Mouse (Mus musculus) B cell, adult 2 months (primary cell): ENCODE results near the gene Rufy4.
"Not testable (repeated sequence)": the region's sequence is repeated elsewhere in the genome, so short reads cannot be mapped to it uniquely, and the experiment has no call there.

Experiments used
- DNase-seq, 2 experiments: peaks; one replicate each; pipeline ENCODE4 v3.0.0; 2022

Gene Rufy4

DNA sequence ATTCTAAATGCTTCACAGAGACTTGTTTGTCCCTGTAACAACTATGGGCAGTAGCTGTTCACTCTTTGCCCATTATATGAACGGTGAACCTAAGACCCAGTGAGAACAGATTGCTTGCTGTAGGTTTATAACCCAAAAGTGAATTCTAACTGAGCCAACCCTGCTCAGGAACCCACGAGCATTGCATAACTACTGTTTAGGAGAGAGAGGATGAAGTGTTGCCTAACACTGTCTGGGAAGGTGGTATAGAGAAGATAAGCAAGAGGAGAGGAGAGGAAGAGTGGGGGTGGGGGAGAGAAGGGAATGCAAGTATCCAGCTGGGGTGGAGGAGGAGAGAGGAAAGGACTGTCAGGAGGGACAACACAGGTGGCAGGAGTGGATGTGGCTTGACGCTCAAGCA lies 25.8 kb downstream of the Rufy4 start:
- no peak for DNase-seq

- DNase-seq = no peak
These were observed 28.3 kb downstream of the Rufy4 start, which contains the start of gene Cxcr2 for GRCm38 (mm10) chr1:74153461-74154184. TSS of gene Cxcr2 (plus strand) at chr1:74153989.

DNA sequence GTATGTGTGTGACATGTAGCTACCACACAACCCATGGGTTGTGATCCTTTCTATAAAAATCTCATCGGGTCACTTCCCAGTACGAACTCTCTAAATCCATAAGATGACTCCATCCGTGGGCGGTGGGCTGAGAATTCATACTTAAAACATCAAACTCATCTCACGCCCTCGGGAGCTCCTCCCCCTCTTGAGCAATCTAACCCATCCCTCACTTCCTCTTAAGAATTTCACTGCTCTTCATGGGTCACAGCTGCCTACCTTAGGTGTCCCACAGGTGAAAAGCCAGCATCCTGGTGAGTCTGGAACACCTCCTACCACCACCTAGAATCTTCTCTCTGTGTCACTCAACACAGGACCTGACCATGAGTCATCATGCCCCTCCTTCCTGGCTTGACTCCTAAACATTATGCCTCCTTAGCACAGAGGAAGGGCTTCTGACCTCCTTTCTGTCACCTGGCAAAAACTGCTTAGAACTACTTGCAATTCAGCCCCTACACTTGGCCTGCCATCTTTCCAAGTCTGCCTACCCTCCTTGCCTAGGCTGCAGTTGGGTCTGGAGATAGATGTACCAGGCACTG lies 30.2 kb downstream of the Rufy4 start:
- DNase-seq = peak in 1 of 2 experiments; percentile 8

DNA sequence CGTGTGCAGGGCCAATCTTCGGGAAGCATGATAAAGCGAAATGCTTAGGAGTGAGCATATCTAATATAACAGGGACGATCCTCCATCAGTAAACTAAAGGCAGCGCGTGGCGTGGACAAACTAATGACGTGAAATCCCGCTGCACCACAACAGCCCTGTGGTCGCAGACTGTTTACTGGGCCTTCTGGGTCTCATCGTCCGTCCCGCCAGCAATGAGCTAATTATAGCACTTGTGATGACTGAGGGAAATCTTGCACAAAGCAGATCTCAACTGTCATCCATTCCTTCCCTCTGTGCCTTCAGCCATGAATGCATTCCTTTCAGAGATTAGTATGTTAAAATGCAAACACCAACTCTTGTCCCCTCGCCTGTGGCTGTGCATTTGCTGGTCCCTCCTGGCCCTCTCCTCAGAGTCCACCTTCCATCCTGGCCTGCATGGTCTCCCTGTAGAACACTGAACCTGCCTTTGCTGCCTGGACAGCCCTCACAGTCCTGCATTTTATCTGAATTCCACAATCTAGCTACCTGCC lies 31.1 kb downstream of the Rufy4 start:
- DNase-seq = no peak

- not testable (repeated sequence) for DNase-seq
These were observed 34.3 kb downstream of the Rufy4 start for GRCm38 (mm10) chr1:74159613-74160012.

GRCm38 (mm10) chr1:74160036-74160435 lies 34.7 kb downstream of the Rufy4 start:
- no peak for DNase-seq

- no peak for DNase-seq
These were observed 41.8 kb downstream of the Rufy4 start for GRCm38 (mm10) chr1:74167136-74167535.

DNA sequence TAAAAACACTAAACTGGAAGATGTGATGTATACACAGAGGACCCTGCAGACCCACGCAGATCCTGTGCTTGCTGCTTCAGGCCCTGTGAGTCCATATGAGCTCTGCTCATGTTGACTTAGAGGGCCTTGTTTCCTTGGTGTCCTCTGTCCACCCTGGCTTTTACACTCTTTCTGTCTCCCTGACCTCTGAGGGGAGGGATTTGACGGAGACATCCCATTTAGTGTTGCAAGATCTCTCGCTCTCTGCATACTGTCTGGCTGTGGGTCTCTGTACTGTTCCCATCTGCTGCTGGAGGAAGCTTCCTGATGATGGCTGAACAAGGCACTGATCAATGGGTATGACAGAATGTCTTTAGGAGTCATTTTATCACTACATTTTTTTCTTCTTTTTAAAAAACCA lies 44.4 kb downstream of the Rufy4 start:
- DNase-seq = no peak

DNA sequence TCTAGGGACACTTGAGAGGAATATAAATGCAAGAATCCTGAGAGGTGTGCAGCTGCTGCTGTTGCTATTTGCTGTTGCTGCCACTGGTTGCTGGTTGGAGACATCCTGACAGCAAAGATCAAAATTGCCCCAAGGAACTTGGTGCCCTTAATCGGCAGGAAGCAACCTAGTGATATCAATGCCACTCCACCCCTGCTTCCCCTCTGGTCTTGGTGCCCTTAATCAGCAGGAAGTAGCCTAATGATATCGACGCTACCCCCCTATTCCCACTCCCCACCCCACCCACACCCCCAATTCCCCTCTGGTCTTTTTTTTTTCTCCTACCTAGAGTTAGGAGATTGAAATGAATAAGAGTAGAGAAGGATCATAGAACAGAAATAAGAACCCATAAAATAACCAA lies 47.4 kb downstream of the Rufy4 start:
- DNase-seq = no peak

DNA sequence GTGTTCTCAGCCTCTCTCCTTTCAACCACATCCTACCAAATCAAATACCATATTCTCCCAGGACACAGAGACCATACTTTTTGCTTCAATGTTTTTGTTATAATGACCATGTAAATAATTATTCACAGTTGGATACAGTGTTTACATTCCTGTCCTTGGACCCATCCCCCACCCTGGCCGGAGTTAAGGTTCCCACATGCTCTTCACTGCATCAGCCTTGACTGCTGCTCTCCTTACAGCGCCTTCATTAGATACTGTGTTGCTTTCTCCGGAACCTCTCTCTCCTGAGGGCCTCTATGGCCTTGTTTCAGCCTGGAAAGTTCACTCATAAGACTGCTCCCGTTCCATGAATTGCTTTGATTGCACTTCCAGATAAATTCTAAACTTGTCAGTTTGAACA lies 50.4 kb downstream of the Rufy4 start:
- DNase-seq = no peak

GRCm38 (mm10) chr1:74178618-74179017 lies 53.3 kb downstream of the Rufy4 start:
- no peak for DNase-seq

DNA sequence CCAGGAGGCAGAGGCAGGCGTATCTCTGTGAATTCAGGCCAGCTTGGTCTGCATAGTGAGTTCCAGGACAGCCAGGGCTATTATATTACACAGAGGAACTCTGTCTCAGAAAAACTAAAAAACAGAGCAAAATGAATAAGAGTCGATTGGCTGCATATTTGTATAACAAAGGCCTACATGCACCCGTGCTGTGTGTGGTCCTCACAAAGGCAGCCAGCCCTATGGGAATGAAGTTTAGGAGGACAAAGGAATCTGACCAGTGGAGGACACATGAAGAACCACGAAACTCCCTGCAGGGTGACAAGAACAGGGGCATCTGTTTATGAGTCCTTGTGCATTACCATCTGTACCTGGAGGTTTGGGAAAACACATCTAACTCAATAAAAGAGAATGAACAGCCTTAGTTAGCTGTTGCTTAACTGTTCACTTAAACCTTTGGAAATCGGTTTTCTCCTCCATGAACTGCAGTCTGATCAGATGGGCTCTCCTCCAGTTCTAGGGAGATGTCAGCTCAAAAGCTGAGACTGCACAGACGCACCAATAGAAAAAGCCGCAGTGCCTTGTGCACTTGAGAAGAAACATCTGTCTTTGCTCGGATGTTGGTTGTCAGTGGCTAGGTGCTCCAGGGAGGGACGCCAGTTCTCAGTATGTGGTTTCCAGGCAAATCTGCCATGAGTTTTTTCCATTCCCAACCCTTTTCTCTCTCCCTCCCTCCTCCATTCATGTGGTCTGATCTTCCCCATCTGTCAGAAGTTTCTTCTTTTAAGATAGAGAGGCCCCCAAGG lies 54.5 kb downstream of the Rufy4 start:
- DNase-seq = no peak

DNA sequence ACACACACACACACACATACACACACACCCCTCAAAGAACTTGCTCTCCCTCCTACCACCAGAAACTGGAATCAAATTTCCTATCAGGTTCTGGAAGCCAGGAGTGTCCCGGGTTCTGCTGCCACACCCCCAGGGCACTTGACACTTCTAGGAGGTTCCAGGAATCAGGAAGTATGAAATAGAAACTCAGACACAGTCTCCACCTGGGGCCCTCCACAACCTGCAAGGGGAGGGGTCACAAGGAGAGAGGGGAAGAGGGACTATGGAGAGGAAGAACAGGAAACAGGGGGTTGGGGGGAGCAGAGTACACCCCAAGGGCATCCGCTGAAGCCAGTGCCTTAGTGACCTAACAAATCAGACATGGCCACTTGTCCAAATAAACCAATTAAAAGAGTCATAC lies 56.1 kb downstream of the Rufy4 start:
- DNase-seq = no peak

- DNase-seq = no peak
These were observed 57.7 kb downstream of the Rufy4 start for GRCm38 (mm10) chr1:74183006-74183405.

DNA sequence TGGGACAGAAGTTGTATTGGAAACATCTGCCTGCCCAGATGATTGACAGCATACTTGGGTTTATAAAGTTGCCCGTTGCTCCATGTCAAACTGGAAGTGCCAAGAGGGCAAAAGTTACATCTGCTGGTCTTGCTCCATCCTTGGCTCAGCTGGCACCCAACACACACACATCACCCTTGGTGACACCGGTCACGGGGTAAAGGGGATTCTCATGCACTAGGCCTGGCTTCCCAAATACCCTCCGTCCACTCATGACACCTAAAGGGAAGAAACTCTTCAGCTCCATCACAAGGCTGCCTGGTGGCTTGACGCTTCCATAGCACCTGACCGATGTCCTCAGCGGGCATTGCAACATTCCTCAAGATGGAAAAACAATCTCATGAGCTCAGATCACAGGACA lies 65.1 kb downstream of the Rufy4 start:
- DNase-seq = no peak

- DNase-seq = no peak
These were observed 67.4 kb downstream of the Rufy4 start for GRCm38 (mm10) chr1:74192711-74193110.

DNA sequence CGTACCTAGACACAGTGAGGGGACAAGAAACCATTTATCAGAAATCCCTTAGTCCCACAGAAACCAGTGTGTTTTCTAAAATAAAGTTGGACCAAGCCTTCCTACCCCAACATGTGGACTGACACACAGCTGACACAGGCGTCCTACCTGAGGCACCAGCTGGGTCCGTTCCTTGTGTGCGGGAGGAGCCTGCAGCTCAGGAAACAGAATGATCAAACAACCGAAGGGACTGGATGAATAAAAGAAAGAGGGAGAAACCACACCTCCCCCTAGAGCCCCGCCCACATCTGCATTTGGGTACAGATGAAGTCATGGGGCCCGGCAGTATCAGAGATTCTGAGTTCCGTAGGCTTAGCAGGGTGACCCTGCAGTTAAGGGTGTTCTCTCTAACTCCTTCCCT lies 69.1 kb downstream of the Rufy4 start, which contains the start of gene Cxcr1:
Gene Cxcr1, minus strand, starts transcription at position 187 of the 400 bp plus-strand sequence.
- DNase-seq = no peak

DNA sequence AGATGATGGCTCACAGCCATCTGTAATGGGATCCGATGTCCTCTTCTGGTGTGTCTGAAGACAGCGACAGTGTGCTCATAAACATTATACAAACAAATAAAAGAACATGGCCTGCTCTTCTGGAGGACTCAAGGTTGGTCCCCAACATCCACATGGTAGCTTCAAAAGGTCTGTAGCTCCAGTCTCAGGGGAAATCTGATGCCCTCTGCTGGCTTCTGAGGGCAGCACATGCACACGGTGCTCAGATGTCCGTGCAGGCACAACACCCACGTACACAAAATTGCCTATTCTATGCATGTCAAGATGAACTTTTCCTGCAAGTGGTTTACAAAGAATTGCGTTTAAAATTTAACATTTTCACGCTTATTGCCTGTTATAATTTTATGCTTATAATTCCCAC lies 70.6 kb downstream of the Rufy4 start:
- peak; percentile 45 to 47 for DNase-seq

GRCm38 (mm10) chr1:74196621-74197419 lies 71.5 kb downstream of the Rufy4 start:
- no peak for DNase-seq
